Mouse (Mus musculus): Measurements from ENCODE around the gene Lrp2. TPM values are rescaled to one million over a fixed set of nuclear protein-coding genes. Genes with fewer than 3 reads are reported as not detected.
"Not testable (repeated sequence)": the region's sequence is repeated elsewhere in the genome, so short reads cannot be mapped to it uniquely, and the experiment has no call there.

The Lrp2 gene
- total and polyA plus RNA-seq, 3 experiments, result 0.01 TPM; not detected in 2

- TF ChIP-seq MXI1 (IDR thresholded peaks at IDR 0.05; ENCODE audit: low read depth, low read length) (no peak), MEF2A (IDR thresholded peaks at IDR 0.05; ENCODE audit: extremely low read depth, insufficient replicate concordance, low read depth, low read length, poor library complexity, severe bottlenecking) (no peak), NELFE (IDR thresholded peaks at IDR 0.05; ENCODE audit: low read depth, low read length) (no peak), ZMIZ1 (IDR thresholded peaks at IDR 0.05; ENCODE audit: low read depth, low read length) (no peak), MAZ (IDR thresholded peaks at IDR 0.05; ENCODE audit: low read depth, low read length) (no peak), POLR2A (IDR thresholded peaks at IDR 0.05; ENCODE audit: control insufficient read depth in 1 of 2, insufficient read depth in 1 of 2, low read depth in 1 of 2, low read length in 2 of 2, poor library complexity in 1 of 2) (no peak), BHLHE40 (IDR thresholded peaks at IDR 0.05; ENCODE audit: borderline replicate concordance, low read depth, low read length) (no peak), MAFK (IDR thresholded peaks at IDR 0.05; ENCODE audit: borderline replicate concordance, low read depth, low read length) (no peak), SMC3 (IDR thresholded peaks at IDR 0.05; ENCODE audit: low read depth, low read length) (no peak), UBTF (IDR thresholded peaks at IDR 0.05; ENCODE audit: borderline replicate concordance, insufficient read depth, low read depth, low read length) (no peak), JUND (IDR thresholded peaks at IDR 0.05; ENCODE audit: low read depth, low read length) (no peak), EP300 (IDR thresholded peaks at IDR 0.05; ENCODE audit: low read depth in 1 of 2, low read length in 2 of 2) (no peak), GATA1 (IDR thresholded peaks at IDR 0.05; ENCODE audit: low read depth, low read length) (no peak), KAT2A (conservative IDR thresholded peaks at IDR 0.05; ENCODE audit: low read depth, low read length) (no peak), USF1 (IDR thresholded peaks at IDR 0.05; ENCODE audit: low read depth, low read length) (no peak), POLR2AphosphoS2 (IDR thresholded peaks at IDR 0.05; ENCODE audit: low read length) (no peak), CHD2 (IDR thresholded peaks at IDR 0.05; ENCODE audit: low read length) (no peak), CTCF (IDR thresholded peaks at IDR 0.05 in 2 of 3, conservative IDR thresholded peaks at IDR 0.05 in 1 of 3; ENCODE audit: control insufficient read depth in 1 of 3, insufficient read depth in 1 of 3, low read depth in 2 of 3, low read length in 3 of 3, poor library complexity in 1 of 3, severe bottlenecking in 1 of 3) (no peak)
- DNase-seq (ENCODE audit: low read depth, low spot score), result no peak
- no peaks in the 10 kb centered on the region for H3K79me2 ChIP-seq (ENCODE audit: control insufficient read depth, insufficient read depth, low read length, poor library complexity)
- no peak overlapping the region for H3K4me3 ChIP-seq (ENCODE audit: control insufficient read depth in 1 of 2, insufficient read depth in 1 of 2, low read depth in 2 of 2, low read length in 2 of 2)
- H3K36me3 ChIP-seq (ENCODE audit: control insufficient read depth in 1 of 2, insufficient read depth in 2 of 2, low read length in 2 of 2), result no peaks in the 10 kb centered on the region
- no peak overlapping the region for H3K9ac ChIP-seq (ENCODE audit: control insufficient read depth, low read depth, low read length, poor library complexity, severe bottlenecking)
- H3K9me3 ChIP-seq (replicated peaks; ENCODE audit: insufficient read depth, low read length), result no peaks in the 10 kb centered on the region
- H3K27ac ChIP-seq (ENCODE audit: control insufficient read depth, low read depth, low read length), result no peak overlapping the region
- no peaks in the 10 kb centered on the region for H3K4me1 ChIP-seq (ENCODE audit: control insufficient read depth in 1 of 2, insufficient read depth in 2 of 2, low read length in 2 of 2)
- H3K27me3 ChIP-seq (ENCODE audit: control insufficient read depth in 1 of 2, insufficient read depth in 2 of 2, low read length in 2 of 2), result no peaks in the 10 kb centered on the region
Measured at GRCm38 (mm10) chr2:69582861-69583260, 3.0 kb downstream of the Lrp2 start.

GRCm38 (mm10) chr2:69582068-69582467, 3.8 kb downstream of the Lrp2 start:
- not testable (repeated sequence) for H3K27me3 ChIP-seq (ENCODE audit: control insufficient read depth in 1 of 2, insufficient read depth in 2 of 2, low read length in 2 of 2); DNase-seq (ENCODE audit: low read depth, low spot score); H3K9ac ChIP-seq (ENCODE audit: control insufficient read depth, low read depth, low read length, poor library complexity, severe bottlenecking); H3K9me3 ChIP-seq (replicated peaks; ENCODE audit: insufficient read depth, low read length); H3K4me1 ChIP-seq (ENCODE audit: control insufficient read depth in 1 of 2, insufficient read depth in 2 of 2, low read length in 2 of 2); H3K79me2 ChIP-seq (ENCODE audit: control insufficient read depth, insufficient read depth, low read length, poor library complexity); H3K27ac ChIP-seq (ENCODE audit: control insufficient read depth, low read depth, low read length); H3K36me3 ChIP-seq (ENCODE audit: control insufficient read depth in 1 of 2, insufficient read depth in 2 of 2, low read length in 2 of 2); H3K4me3 ChIP-seq (ENCODE audit: control insufficient read depth in 1 of 2, insufficient read depth in 1 of 2, low read depth in 2 of 2, low read length in 2 of 2)

Measured in MEL (cell line).